Mouse (Mus musculus) frontal cortex, postnatal 10 days (tissue): ENCODE results near the gene Dnah9.
A peak's percentile ranks its signal among the peaks of the same experiment; 100 is the strongest.

Source experiments
- DNase-seq, 2 experiments: peaks; one replicate each; pipeline ENCODE4 v3.0.0; 2022; ENCODE audit warnings: low spot score in 2 of 2, mixed read lengths in 1 of 2

The Dnah9 gene

DNA sequence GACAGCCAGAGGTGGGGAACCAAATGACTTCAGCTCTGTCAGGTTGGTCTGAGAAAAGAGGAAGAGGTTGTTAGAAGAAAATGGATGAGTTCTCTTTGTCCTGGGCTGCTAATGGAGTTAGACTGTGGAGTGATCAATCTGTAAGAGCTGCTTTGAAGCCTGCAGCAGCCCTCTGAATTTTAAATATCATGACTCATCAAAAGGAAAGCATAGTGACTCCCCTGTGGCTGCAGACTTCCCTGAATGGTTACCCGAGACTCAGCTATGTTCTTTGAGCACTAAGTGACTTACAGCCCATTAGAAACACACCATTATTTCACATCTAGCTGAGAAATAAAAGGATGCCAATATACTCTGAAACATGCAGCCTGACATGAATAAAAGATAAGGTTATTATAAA, 240.4 kb downstream of the Dnah9 start:
- no peak for DNase-seq

GRCm38 (mm10) chr11:65918480-65919236, 249.7 kb downstream of the Dnah9 start:
- no peak for DNase-seq

DNA sequence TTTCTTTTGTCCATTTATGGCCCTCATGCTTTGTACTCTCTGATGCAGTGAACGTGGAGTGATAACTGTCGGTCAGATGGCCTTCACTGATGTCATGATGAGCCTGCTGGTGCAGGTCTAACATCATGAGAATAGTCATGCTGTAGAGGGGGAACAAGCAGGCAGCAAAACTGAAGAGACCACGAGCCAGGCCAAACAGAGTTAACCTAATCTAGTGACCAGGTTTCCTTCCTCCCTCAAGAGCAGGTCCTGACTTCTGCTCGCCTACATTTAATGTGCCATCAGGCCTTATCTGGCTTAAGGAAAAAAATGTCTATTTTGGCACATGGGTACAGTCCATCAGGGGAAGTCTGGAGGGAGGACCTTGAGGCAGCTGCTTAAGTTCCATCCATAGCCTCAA, 259.2 kb downstream of the Dnah9 start:
- DNase-seq: no peak

DNA sequence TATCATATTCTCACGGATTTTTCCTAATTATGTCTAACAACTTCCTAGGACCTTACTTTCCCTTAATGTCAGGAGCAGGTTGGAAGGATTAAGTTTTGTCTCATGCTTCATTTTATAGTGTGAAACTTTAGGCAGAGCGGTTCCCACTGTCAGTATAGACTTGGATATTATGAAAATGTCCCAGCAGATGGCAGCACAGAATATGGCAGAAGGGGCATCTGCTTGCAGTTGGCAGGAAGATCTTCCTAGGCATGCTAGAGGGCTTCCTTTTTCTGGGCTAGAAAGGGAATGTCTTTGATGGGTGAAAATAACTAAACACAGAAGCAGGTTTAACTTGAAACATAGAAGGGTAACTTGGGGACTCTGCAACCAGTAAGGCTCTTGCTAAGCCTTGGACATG, 262.9 kb downstream of the Dnah9 start:
- peak; percentile 26 to 53 for DNase-seq

DNA sequence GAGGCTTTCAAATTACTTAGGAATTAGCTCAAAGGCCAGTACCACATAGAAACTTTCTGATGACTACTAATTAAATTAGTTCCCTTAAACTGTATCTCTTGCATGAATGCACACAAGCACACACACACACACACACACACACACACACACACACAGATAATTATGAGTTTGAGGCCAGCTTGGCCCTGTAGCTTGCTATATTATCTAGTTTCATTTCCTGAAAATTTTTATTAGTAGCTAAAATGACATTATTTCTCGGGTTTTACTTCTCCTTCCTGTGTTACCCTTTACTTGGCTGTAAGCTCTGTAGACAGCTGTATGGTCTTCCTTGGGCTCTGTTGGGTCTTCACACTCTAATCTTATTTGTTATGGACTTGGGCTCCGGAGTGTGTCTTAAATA, 264.4 kb downstream of the Dnah9 start:
- DNase-seq: no peak

DNA sequence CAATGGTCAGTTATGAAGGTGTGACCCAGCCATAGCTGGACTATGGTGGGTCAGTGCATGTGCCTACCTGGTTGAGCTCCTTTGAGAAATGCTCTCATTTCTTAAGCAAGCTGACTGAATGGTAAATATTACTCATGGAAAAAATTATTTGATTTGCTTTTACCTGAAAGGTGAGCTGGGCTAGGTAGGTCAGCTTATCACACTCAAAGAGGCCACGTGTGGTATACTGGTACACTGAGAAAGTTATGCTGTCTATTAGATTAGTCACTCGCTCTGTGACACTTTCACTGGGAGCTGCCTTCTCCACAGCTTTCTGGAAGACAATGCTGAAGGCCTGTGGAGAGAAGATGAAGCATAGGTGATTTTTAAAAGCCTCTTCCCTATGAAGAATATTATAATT, 286.9 kb downstream of the Dnah9 start:
- DNase-seq: no peak

DNA sequence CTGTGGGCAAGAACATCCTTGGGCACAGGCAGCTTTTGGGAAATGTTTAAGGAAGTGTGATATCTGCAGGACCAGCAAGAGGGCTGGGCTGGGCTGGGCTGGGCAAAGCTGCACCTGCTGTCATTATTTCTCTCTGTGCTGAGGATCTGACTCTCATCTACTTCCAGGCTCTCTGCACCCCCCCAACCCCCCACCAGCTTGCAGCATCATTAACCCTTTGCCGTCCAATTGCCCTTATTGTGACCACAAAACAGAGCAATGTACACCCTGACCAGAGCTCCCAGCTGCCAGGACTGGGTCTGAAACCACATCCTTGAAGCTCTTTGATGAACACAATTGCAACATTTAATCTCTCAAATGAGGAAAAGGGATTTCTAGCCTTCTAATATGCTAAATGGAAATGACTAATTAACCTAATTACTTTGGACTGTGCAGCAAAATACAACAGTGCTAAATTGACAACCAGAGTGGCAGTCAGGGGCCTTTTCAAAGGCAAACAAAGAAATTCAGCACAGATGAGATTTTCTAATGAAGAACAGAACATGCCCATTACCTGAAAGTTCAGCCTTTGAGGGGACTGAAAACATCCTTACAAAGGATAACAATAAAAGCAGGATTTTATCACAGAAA, 291.1 kb downstream of the Dnah9 start:
- no peak for DNase-seq

DNA sequence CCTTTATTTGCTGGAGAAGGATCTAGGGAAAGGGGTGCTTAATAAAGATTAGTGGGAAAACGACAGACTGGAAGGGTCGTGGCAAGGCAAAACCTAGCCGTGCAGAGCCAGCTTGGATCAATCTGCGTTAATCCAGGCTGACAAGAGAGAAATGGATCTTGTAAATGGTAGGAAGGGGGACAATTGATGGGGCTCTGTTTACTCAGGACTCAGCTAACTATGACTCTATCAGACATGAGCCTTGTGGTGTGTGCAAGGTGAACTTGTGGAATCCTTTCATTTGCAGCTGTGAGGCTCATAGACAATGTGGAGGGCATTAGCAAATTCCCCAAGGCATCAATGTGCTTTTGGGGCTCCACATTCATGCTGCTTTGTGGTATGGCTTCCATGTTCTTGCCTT, 306.9 kb downstream of the Dnah9 start:
- DNase-seq: no peak

GRCm38 (mm10) chr11:65852066-65852465, 316.3 kb downstream of the Dnah9 start:
- peak in 1 of 2 experiments; percentile 12 for DNase-seq

DNA sequence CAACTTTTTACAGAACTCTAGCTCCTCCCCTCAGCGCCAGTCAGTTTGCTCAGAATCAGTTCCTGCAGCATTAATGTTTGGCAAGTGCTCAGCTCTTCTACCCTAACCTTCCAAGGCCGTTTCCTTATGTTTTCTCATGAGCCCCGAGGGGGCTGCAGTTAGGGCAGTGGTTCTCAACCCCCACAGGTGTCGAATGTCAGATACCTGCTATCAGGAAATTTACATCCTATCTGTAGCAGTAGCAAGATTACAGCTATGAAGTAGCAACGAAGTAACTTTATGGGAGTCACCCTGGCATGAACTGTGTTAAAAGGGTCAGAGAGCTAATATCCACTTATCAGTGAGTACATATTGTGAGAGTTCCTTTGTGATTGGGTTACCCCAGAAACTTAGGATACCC, 321.9 kb downstream of the Dnah9 start:
- no peak for DNase-seq

- peak; percentile 14 to 33 for DNase-seq
Observed at GRCm38 (mm10) chr11:65838999-65839398, 329.4 kb downstream of the Dnah9 start.

DNA sequence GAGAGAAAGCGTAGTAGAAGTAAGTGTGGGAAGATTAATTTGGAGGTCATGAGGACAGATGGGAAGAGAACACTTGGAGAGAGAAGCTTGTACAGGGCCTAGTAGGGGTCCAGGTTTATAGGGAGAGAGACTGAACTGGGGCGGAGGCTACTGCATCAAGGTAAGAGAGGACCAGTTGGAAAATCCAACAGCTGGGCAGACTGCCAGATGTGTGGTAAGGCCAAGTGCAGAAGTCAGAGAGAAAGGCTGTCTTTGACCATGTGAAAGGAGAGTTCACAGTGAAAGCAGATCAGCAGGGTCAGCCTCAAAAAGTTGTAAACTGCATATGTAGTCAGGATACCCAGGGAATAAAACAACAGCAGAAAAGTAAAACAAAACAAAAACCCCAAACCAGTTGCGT, 343.8 kb downstream of the Dnah9 start:
- DNase-seq: no peak

GRCm38 (mm10) chr11:65820877-65821276, 347.5 kb downstream of the Dnah9 start:
- peak; percentile 41 to 73 for DNase-seq

GRCm38 (mm10) chr11:65820280-65820679, 348.1 kb downstream of the Dnah9 start:
- peak in 1 of 2 experiments; percentile 22 for DNase-seq

DNA sequence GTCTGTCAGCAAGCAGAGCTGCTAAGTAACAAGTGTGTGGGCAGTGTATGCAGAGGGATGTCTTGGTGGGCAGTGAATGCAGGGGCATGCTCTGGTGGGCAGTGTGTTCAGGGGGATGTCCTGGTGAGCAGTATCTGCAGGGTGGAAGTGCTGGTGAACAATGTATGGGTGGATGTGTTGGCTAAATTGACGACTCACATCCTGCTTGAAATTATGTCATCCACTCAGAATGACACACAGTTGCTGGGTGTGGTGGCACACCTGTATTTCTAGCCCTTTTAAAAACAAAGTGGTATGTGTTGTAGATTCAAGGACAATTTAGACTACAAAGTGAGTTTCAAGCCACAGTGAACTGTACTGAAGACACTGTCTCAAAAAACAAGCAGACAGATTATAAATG, 350.2 kb downstream of the Dnah9 start:
- DNase-seq: no peak

GRCm38 (mm10) chr11:65816237-65816636, 352.1 kb downstream of the Dnah9 start:
- DNase-seq: no peak

DNA sequence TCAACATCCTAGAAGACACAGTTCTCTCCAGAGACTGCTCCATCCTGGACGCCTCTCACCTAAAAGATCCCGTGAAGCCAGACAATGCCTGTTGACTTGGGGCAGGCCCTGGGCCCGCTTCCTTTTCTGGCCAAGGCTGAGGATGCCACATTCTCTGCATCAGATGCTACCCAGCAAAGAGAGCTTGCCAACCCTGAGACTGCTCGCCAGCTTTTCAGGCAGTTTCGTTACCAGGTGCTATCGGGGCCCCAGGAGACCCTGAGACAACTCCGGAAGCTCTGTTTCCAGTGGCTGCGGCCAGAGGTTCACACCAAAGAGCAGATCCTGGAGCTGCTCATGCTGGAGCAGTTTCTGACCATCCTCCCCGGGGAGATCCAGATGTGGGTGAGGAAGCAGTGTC, 354.0 kb downstream of the Dnah9 start:
- DNase-seq: no peak

DNA sequence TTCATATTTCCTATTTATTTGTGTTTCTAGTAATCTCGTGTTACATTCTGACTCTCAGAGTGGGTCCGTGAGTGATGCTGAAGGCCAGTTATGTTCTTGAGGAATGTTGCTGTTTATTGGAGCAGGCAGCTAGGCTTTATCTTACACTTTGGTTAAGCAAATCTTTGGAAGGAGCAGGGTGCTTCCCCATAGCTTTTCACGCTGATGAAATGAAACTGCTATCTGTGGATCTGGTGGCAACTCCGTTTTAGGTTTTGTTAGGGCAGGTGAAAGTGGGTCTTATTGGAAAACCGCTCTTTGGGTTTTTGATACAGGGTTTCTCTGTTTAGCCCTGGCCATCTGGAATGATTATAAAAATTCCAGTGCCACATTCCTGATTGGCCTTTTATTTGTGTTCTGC, 356.3 kb downstream of the Dnah9 start:
- DNase-seq: no peak

GRCm38 (mm10) chr11:65807601-65808000, 360.8 kb downstream of the Dnah9 start:
- DNase-seq: no peak

GRCm38 (mm10) chr11:65806909-65807504, 361.3 kb downstream of the Dnah9 start, which contains the start of gene Zkscan6:
Zkscan6 (plus strand) TSS chr11:65807175.
- peak; percentile 81 to 82 for DNase-seq

DNA sequence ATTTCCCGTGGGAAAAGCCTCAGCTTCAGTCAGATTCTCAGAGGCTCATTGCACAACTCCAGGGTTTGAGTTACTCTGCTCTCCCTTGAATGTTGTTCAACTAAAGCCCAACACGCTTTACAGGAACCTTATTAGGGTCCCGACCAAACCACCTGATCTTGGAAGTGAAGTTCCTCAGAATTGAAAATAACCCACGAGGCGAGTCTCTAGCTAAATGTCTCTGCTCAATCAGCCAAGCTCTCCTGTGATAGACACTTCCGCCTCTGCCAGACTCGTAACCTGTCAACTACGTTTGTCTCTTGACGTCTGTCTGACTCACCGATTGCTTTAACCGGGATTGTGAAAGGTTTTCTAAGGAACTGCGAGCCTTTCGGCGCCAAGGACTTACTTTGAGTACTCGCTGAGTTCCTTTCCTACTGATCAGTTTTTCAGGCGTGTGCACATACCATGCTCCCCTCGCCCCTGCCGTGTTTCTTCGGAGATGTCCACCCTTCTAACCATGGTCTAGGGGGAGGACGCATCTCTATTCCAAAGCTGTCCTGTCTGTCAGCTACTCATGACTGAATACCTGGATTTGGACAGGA, 361.9 kb downstream of the Dnah9 start:
- peak in 1 of 2 experiments; percentile 23 for DNase-seq

GRCm38 (mm10) chr11:65801899-65802298, 366.5 kb downstream of the Dnah9 start:
- DNase-seq: peak; percentile 45 to 55

DNA sequence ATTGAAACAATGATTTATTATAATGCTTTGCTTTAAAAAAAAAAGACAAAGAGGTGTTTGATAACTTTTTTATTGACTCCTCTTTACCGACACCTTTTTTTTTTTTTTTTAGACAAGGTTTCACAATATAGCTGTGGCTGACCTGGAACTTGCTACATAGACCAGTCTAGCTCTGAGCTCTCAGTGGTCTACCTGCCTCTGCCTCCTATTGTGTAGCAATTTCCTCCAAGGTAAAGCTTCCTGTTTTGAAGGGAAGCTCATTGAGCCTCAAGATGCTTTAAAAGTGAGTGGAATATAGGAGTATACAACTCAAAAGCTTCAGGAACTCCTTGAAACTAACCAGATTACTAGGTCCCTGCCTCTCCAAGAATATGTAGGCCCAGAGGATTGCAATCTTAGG, 372.5 kb downstream of the Dnah9 start:
- DNase-seq: no peak
